Comparison of ENCODE assay signal across 8 mouse cellular contexts in the genomic region with DNA sequence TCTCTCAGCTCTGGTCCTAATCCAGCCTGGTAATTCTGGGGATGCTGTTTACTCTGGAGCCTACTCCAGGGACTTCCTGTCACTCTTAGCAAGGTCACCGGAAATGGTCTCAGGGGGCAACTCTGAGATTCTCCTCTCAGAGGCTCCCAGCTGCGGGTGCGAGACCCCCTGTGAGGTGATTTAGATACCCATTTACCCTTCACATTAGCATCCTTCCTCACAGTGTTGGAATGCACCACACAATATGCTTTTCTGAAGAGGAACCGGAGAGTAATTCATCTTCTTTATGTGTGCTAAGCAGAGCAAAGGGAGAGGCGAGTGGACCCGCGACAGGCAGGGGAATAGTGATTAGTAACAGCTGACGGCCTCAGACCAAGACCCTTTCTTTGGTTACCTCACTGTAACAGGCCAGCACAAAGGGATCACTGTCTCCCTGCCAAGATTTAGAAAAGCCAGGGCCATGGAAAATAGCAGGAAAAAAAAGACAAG. TPM values are rescaled to one million over a fixed set of nuclear protein-coding genes. Genes with fewer than 3 reads are reported as not detected.
DNase-seq lines count a peak whose midpoint lies in the region; ATAC-seq lines count a peak whose summit lies in the region.
"Had no signal": no experiment of that assay in that cellular context is flagged by ENCODE, and none has a peak within 500 bp of the region (broad histone marks: within the 10 kb centered on the region; RNA-seq: fewer than 3 reads in every experiment).

No protein-coding gene starts in this region.

- no peak overlapping the region for H3K4me3 ChIP-seq in embryonic facial prominence, embryonic 13.5 days
- H3K4me3 ChIP-seq in hindbrain, embryonic 11.5 days (ENCODE audit: low read depth, low read length) = no peak overlapping the region
- H3K4me3 ChIP-seq in neural tube, embryonic 12.5 days = no peak overlapping the region

- 20% methylated on average over 8 of the region's 8 CpGs for WGBS in embryonic facial prominence, embryonic 13.5 days
- 4% methylated on average over 8 of the region's 8 CpGs for WGBS in hindbrain, embryonic 11.5 days
- 3% methylated on average over 8 of the region's 8 CpGs for WGBS in neural tube, embryonic 12.5 days

- H3K4me1 ChIP-seq in embryonic facial prominence, embryonic 13.5 days = peaks cover 60% of the 10 kb centered on the region
- peaks cover 9% of the 10 kb centered on the region; the same call in 1 of the 2 replicates for H3K4me1 ChIP-seq in hindbrain, embryonic 11.5 days (replicated peaks; ENCODE audit: control insufficient read depth, insufficient read depth, low read length)
- peaks cover 36% of the 10 kb centered on the region for H3K4me1 ChIP-seq in neural tube, embryonic 12.5 days

- no peak overlapping the region for H3K9ac ChIP-seq in embryonic facial prominence, embryonic 13.5 days
- no peak overlapping the region for H3K9ac ChIP-seq in hindbrain, embryonic 11.5 days (ENCODE audit: low read depth, low read length)
- no peak overlapping the region for H3K9ac ChIP-seq in neural tube, embryonic 12.5 days

- no peaks in the 10 kb centered on the region for H3K36me3 ChIP-seq in embryonic facial prominence, embryonic 13.5 days
- no peaks in the 10 kb centered on the region for H3K36me3 ChIP-seq in hindbrain, embryonic 11.5 days (ENCODE audit: control insufficient read depth, insufficient read depth, low read length)
- no peaks in the 10 kb centered on the region for H3K36me3 ChIP-seq in neural tube, embryonic 12.5 days

- no peaks in the 10 kb centered on the region for H3K9me3 ChIP-seq in embryonic facial prominence, embryonic 13.5 days
- no peaks in the 10 kb centered on the region for H3K9me3 ChIP-seq in hindbrain, embryonic 11.5 days (ENCODE audit: control insufficient read depth, low read length)
- H3K9me3 ChIP-seq in neural tube, embryonic 12.5 days = no peaks in the 10 kb centered on the region

- H3K27ac ChIP-seq in embryonic facial prominence, embryonic 13.5 days = peak overlapping the region; percentile 58
- peak overlapping the region; percentile 73; the same call in 1 of the 2 replicates for H3K27ac ChIP-seq in hindbrain, embryonic 11.5 days (ENCODE audit: low read depth, low read length)
- H3K27ac ChIP-seq in neural tube, embryonic 12.5 days = peak overlapping the region; percentile 50; the same call in 1 of the 2 replicates
- H3K27ac ChIP-seq: macrophage had no signal

- no peak overlapping the region for H3K4me2 ChIP-seq in embryonic facial prominence, embryonic 13.5 days
- no peak overlapping the region for H3K4me2 ChIP-seq in hindbrain, embryonic 11.5 days (replicated peaks; ENCODE audit: low read depth, low read length)
- peak overlapping the region; percentile 38 for H3K4me2 ChIP-seq in neural tube, embryonic 12.5 days (replicated peaks)

- H3K27me3 ChIP-seq in embryonic facial prominence, embryonic 13.5 days = no peaks in the 10 kb centered on the region
- no peaks in the 10 kb centered on the region for H3K27me3 ChIP-seq in hindbrain, embryonic 11.5 days (ENCODE audit: control insufficient read depth, insufficient read depth, low read length)
- no peaks in the 10 kb centered on the region for H3K27me3 ChIP-seq in neural tube, embryonic 12.5 days (replicated peaks)

- DNase-seq in layer of hippocampus, adult 8-10 months (ENCODE audit: low spot score in 2 of 2) = peak; percentile 38 to 64
- DNase-seq in layer of hippocampus, adult 11-12 months (ENCODE audit: low spot score) = no peak
- peak; percentile 64 for DNase-seq in hindbrain, embryonic 11.5 days (ENCODE audit: low spot score)
- DNase-seq in B cell, adult 2 months = no peak
- DNase-seq in spleen, postnatal 10 days (ENCODE audit: low spot score in 2 of 2) = no peak

- ATAC-seq in embryonic facial prominence, embryonic 13.5 days (ENCODE audit: insufficient number of reproducible peaks, insufficient read depth, low FRiP score, low TSS enrichment, low read depth) = 0 out of 2 replicates have a peak, but pooled peaks have one; percentile 32
- peak; percentile 90 for ATAC-seq in hindbrain, embryonic 11.5 days (ENCODE audit: low FRiP score)
- peak; percentile 94 for ATAC-seq in neural tube, embryonic 12.5 days (ENCODE audit: low FRiP score, low read depth)

RNA-seq across cellular contexts. Expression of a gene that starts 51.0 kb away (rescaled TPM):
- total RNA-seq in layer of hippocampus, adult 8-10 months (2022) = 100 to 1,000 TPM; 344 to 455 (median 398) TPM
- polyA plus RNA-seq in embryonic facial prominence, embryonic 13.5 days (2015; fragmentation: Nextera tagmentation; extraction: Ambion mirVana) = 37.2 and 39.9 TPM in 2 replicates
- polyA plus RNA-seq in hindbrain, embryonic 11.5 days (2014; fragmentation: Nextera tagmentation; extraction: Ambion mirVana) = 41.8 and 50.2 TPM in 2 replicates
- polyA plus RNA-seq in neural tube, embryonic 12.5 days (2016; fragmentation: Nextera tagmentation; extraction: Ambion mirVana) = 83.3 and 85.3 TPM in 2 replicates

Comparison
In these comparisons a context has a peak if more than half of its experiments do, and no peak if none do; other contexts are left out.
1. DNase-seq: peak in layer of hippocampus, adult 8-10 months (2 of 2) and hindbrain, embryonic 11.5 days (single experiment); none in layer of hippocampus, adult 11-12 months (single experiment), B cell, adult 2 months (0 of 2) and spleen, postnatal 10 days (0 of 2).
2. ATAC-seq: peak in every context shown above with its lines; median percentile 94 in neural tube, embryonic 12.5 days; 90 in hindbrain, embryonic 11.5 days; 32 in embryonic facial prominence, embryonic 13.5 days.
3. Peak in every context shown above with its lines, with median percentiles within 50 percentile points of each other: H3K27ac ChIP-seq.